Mouse (Mus musculus): ENCODE results near the gene Zdhhc15. TPM values are rescaled to one million over a fixed set of nuclear protein-coding genes. Genes with fewer than 3 reads are reported as not detected.

Zdhhc15 gene
- polyA plus RNA-seq (2012; rRNA removed), result 1.1 TPM in 2 replicates

GRCm38 (mm10) chrX:104670757-104671549, at the start of gene Zdhhc15:
Zdhhc15 (minus strand) TSS chrX:104671064.

Other genes with a start within 250 kb of the Zdhhc15 start
- gene Uprt, start 188.2 kb downstream of the Zdhhc15 start, polyA plus RNA-seq (2012; rRNA removed), result 0.69 and 0.75 TPM in 2 replicates
- gene Magee2, start 186.2 kb upstream of the Zdhhc15 start, polyA plus RNA-seq (2012; rRNA removed), result 0.07 and 0.12 TPM in 2 replicates

All from liver, embryonic 14 days (tissue).